Mouse (Mus musculus) adrenal gland, postnatal 14 days (tissue): Measurements from ENCODE around the gene Fbn1. TPM values are rescaled to one million over a fixed set of nuclear protein-coding genes. Genes with fewer than 3 reads are reported as not detected.
A peak's percentile ranks its signal among the peaks of the same experiment; 100 is the strongest.

Experiments
- DNase-seq: peaks from one replicate; pipeline ENCODE4 v3.0.0; 2021; ENCODE audit warnings: mixed read lengths
- long read RNA-seq, 2 experiments: library from polyadenylated mRNA; stranded (forward); transcript quantifications; one replicate each; pipeline ENCODE4 v2.0.0; 2021
- total RNA-seq: library from RNA; stranded (reverse); gene quantifications from 2 replicates; pipeline ENCODE4 v1.2.3, GENCODE M21; 2021

Fbn1 gene
- 88.2 and 93.1 TPM in 2 replicates for total RNA-seq
- long read RNA-seq, experiment 1, partial matches to known transcripts, result 9 of 12 reads
- long read RNA-seq, experiment 1, other reads (novel, unspliced or antisense), result 3 of 12 reads
- long read RNA-seq, experiment 2, partial matches to known transcripts, result 4 of 12 reads
- long read RNA-seq, experiment 2, other reads (novel, unspliced or antisense), result 8 of 12 reads

DNA sequence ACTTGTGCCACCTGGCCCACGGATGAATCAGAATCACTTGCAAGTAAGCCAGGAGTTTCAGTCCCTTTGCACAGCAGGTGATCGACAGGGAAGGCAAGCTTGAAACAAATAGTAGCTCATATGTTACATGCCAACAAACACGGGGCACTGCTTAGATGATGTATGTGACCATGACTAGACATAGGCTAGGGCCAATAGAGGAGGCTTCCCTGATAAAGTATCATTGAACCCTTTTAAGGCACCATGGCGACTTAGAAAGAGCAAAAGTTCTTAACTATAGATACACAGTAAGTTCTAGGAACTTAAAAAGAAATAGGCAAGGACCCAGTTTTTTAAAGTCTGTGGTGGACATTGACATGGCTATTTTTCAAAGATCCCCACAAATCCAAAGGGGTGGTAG lies at the start of gene Fbn1:
TSS of gene Fbn1 (minus strand) at position 101 of the 400 bp plus-strand sequence.
- no peak for DNase-seq

DNA sequence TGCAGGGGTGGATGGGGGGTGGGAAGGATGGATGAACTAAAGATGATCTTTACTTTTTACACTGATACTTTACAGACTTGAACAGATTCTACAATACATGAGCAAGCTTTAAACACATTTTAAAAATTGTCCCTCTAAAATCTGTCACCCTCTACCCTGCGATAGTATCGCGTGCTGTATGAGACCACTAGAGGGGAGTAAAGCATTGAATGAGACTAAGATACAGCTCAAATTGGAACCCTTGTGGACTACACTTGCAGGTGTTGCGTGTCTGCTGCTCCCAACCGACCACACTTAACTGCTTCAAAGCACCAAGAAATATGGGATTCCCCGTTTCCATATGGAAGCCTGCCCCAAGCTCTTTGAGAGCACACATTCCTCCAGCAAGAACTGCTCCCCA lies 48.0 kb upstream of the Fbn1 start:
- DNase-seq, result no peak

DNA sequence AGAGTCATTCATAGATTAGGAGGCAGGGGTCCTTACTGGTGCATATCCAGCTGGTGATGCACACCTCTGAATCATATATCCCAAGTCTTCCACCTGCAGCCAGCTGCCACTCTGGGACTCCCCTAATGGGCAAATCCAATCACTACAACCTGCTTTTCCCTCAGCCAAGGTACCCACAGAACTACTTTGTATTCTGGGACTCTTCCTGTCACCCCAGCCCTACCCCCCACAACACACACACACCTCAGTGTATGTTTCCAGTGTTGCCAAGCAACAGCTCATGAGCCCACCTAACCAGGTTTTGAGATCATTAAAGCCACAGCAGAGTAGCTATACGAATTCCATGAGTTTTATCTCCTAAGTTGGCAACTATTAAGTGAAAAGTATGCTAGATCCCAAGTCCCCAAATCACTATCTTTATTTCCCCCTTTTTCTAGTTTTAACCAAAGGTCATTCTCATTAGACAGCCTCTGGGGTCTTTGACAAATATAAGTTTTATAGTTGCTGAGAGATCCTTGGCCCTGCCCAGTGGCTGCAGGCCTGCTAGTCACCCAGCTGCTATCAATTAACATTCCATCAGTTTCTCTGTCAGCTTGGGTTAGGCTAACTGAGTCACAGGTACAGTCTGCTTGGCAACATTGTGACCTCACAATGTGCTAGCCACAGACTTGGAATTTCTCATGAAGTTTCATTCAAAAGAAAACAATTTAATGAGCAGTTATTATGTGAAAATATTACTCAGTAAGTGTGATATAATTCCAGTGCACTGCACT lies 41.2 kb upstream of the Fbn1 start:
- DNase-seq, result no peak

DNA sequence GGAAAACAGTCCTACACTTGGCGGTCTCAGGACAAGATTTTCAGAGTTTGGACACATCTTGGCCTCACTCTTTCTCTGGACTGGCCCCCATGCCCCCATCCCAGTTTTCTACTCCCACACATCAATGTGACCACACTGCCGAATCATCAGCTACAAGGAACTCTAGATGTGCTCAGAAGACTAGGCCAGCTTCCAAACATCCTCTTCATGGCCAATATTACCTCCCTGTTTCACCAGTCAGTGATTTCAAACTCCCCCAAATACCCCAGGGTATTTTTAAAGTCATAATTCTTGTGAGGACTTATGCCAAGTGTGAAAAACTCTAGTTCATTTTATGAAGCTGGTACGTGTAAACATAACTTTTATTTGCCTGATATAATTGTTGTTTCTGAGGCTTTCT lies 37.2 kb upstream of the Fbn1 start:
- no peak for DNase-seq

DNA sequence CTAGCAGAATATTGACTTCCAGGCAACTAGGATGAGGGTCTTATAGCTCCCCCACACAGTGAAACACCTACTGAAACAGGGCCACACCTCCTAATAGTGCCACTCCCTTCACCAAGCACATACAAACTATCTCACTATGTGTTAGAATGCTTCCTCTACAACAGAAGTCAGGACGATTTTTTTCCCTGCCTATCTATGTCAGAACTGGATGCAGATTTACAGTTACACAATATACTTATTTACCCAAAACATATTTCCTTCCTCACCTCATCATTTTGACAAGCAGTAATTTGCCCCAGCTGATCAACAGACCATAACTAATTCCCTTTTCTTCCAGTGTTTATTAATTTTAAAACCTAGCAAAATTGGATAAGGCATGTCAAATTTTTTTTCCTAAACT lies 35.9 kb upstream of the Fbn1 start:
- no peak for DNase-seq

DNA sequence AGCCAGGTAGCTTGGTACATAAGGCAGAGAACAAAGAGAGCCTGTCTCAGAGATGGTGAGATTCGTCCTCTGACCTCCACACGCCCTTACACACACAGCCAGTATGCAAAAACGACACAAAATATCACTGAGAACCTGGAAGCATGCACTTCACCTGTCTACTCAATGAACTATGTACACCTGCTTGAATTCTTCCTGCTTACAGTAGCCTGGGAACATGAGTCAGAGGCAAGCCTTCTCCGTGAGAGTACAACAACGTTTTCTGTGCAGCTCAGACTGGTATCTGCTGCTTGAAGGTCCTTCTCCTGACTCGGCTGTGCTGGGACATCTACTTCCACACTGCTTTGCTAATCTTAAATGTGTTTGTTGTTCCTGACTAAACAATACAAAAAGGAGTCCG lies 33.7 kb upstream of the Fbn1 start:
- DNase-seq, result no peak

DNA sequence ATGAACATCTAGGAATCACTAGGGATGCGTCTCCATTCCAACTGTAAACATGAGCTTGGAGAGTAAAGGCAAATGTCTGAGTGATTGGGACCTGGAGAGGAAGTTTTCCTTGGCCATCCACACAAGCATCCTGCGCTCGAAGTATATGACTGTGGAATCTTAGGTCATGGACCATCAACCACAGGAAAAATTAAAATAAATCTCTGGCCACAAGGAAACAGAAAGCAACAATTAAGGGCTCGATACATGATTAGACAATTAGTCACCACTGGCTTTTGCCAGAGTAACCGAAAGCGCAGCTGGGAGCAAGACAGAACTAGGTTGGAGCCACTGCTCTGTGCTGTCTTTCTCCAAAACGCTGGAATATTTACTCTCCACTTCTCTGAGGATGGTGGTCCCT lies 32.8 kb upstream of the Fbn1 start:
- DNase-seq, result no peak

DNA sequence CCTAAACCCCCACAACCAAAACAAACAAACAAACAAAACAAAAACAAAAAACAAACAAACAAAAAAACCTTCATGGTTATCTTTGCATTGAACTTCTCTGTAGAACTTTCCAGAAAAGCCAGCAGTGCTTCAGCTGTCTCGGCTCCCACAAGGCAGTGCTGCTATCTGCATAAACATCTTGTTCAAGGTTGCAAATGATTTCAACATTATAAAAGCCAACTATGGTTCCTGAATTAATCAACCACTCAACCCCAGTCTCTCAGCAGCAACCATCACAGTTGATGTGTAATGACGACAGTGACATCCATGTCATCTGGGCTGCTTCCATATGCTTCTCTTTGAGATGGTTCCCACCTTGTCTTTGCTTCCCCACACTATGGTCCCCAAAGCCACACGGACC lies 31.8 kb upstream of the Fbn1 start:
- DNase-seq, result no peak

DNA sequence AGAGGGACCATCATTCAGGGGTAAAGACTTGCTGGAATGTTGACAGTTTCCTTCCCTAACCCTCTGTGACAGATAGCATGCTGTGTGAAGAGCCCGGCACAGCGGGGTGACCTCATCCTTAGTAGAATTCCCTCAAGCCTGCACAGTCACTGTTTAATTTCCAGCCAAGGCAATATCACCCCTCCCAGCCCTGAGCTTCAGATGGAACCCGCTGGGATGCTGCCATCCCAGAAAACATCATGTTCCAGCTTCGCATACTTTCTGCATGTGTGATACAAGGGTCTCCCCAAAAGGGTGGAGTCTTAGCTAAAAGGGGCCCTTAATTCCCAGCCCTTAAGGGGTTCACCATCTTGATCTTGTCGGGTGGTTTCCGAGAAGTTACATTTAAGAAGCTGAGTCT lies 22.9 kb upstream of the Fbn1 start:
- peak; percentile 7 for DNase-seq

DNA sequence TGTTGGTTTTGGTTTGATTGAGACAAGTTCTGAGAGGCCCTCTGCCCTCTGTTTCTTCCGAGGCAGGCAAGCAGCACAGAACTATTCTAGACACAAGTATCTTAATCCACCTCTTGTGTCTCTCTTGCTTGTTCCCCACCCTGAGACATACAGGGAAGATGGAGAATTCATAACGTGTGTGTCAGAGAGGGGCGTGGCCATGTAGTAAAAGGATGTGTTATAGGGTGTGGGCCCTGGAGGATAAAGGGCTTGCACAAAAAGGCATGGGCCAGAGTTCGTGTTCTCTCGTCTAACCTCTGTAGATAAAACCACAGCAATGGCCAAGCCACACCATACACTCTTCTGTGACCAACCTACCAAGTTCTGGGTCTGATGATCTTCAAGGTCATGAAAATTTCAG lies 18.8 kb upstream of the Fbn1 start:
- no peak for DNase-seq

DNA sequence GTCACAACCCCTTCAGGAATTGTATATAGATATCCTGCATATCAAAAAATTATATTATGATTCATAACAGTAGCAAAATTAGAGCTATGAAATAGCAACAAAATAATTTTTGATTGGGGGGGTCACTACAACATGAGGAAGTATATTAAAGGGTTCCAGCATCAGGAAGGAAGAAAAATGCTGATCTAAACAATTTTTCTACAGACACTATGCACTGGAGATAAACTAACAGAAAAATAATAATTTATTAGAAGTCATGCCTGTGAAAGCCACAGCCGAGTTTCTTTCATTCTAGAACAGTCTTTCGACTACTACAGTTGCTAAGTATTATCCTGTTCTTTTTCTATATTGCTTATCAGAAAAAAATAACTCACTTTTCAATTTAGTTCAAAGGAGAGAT lies 17.7 kb upstream of the Fbn1 start:
- DNase-seq, result no peak

DNA sequence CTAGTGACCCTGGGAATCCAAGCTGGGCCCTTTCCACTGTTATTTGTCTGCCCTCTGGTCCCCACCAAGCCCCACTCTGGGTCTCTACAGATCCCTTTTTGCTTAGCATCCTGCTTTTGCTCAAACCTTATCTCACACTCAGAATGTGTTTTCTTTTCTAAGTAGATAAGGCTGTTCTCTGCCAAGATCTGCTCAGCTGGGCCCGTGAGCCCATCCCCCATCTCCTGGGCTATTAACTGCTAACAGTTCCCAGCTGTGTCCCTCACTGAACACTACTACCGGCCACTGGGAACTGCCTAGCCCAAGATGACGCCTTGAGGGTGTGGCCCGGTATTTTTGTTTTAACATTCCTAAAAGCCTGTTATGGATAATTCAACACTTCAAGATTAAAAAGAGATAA lies 8.8 kb upstream of the Fbn1 start:
- peak; percentile 25 for DNase-seq

DNA sequence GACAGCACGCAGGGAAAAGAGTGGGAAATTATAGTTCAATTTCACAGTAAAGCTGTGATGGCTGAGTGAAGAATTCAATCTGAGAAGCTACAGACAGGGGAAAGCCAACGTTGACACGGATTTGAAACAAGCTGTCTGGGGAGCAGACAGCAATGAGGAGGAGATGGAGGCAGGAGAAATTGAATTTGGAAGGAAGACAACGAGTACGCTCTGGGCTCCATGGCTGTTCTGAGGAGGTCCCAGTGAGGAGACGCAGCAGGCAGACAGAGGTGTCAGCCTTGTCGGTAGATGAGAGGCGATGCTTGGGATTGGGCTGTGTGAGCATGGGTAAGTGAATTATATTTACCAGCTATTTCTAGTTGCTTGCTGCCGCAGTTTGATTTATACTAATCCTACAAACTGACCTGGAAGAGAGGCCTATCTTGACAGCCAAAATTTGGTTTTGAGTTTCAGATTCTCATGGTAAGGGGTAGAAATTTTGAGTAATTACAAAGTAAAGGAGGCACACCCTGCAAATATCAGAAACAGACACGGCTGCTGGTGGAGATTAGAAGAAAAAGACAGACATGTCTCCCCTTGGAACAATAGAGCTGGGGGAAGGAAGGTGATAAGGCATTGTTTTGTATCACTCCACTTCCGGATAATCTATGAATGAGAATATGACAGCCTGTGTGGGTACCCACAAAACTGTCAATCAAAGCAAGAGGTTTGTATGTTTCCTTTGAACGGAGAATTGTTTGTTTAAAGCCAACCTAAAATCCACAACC lies 7.7 kb upstream of the Fbn1 start:
- no peak for DNase-seq

DNA sequence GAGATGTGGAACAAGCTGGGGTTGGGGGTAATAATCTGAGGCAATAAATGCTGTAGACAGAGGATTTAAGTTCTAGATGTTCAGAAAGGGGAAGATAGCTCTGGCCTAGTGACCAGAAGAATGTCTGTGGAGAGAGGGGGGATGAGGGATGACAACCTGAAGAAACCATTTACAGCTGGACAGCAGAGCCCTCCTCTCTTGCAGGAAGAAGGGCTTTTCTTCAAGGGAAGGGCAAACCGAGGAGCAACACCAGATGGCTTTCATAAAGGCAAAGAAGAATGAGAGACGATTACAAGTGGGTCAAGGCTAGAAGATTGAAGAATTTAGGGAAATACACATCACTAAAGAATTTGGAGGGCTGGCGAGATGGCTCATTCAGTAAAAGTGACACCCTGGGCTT lies 6.6 kb upstream of the Fbn1 start:
- no peak for DNase-seq

DNA sequence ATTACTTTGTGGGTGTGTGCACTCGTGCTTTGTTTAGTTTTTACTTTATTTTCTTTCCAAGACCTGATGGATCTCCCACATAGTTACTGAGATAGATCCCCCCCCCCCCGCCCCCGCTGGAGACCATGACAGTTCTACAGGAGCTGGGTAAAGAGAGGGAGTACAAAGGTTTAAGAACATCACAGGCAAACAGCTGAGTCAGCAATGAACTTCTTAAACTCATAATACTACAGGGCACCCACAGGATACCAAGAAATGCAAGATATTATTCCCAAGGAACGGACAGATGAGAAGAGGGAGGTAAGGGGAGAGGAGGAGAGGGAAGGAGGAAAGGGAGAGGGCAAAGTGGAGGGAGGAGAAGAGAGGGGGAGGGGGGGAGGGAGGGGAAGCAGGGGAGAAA lies 4.8 kb upstream of the Fbn1 start:
- no peak for DNase-seq

DNA sequence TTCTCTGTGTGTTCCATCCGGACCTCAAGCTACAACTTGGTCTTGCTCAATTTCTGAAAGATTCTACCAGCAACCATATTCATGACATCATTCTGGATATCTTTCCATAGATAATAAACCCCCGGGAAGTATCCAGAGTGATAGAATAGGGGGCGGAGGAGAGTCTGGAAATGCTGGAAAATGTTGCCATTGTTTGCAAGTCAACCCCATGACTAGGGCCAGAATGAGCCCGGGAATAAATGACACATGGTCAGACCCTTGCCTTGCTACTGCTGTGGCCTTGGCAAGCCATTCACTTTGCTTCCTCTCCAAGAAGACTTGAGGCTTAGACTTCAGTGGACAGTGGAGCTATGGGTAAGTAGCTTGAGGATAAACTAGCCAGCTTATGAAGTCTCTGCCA lies 4.1 kb upstream of the Fbn1 start:
- DNase-seq, result no peak

DNA sequence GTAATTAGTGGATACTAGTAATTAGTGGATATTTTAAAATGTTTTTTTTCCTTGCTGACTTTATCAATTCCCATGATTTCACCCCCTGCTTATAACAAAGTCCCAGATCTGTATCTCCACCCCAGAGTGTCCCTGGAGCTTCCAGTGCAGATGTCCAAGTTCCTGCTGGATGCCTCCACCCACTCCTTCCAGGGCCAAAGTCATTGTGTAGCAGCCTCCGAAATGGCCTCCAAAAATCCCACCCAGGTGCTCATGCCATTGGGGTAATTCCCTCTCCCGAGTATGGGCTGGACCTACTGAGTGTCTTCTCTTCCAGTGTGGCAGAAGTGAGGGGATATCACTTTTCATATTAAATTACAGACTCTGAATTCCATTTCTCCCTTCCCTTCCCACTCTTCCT lies 3.0 kb upstream of the Fbn1 start:
- DNase-seq, result no peak

DNA sequence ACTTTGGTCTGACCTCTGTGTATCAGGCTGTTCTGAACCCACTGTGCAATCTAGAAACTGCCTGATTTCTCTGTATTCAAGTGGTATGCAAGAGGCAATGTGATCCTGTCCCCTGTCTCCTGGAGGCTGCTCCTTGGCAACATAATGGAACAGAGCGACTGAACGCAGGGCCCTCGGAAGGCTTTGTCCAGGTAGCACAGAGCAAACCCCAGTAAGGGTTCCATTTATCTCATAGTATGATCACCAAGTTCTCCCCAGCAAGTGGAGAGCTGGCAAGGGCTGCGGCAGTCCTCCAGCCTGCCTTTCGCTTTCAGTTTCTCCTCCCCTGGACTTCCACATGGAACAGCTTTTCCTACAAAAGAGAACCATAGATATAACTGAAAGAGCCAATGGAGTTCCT lies 588 bp upstream of the Fbn1 start:
- no peak for DNase-seq

DNA sequence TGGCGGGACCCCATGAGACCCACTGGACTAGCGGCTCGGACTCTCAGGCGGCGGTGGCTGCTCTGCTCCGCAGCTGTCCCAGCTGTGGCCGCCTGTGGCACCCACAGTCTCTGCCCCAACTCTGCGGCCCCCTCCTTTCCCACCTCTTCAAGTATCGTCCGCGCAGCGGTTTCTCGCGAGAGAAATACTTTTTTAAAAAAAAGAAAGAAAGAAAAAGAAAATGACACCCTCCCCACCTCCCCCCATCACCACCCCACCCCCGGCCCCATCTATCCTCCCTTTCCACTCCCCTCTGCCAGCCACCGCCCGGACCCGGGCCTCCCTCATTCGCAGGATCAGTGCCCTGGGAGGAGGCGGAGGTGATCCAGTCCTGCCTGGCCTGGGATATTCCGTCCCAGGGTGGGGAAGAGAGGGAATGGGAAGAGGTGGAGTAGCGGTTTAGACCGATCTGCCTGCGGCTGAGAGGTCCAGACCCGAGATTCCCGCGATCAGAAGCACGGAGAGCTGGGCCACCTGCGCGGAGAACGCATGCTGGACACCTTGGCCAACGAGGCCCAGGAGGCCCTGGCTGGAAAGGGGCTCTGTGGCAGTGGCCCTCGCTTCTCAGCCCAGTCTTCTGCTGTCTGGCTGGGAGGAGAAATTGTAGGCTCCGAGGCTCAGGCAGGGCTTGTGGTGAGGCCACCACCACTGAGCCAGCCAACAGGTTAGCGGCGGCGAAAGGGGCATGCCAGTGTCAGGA lies 1.3 kb downstream of the Fbn1 start:
- DNase-seq, result peak; percentile 86

DNA sequence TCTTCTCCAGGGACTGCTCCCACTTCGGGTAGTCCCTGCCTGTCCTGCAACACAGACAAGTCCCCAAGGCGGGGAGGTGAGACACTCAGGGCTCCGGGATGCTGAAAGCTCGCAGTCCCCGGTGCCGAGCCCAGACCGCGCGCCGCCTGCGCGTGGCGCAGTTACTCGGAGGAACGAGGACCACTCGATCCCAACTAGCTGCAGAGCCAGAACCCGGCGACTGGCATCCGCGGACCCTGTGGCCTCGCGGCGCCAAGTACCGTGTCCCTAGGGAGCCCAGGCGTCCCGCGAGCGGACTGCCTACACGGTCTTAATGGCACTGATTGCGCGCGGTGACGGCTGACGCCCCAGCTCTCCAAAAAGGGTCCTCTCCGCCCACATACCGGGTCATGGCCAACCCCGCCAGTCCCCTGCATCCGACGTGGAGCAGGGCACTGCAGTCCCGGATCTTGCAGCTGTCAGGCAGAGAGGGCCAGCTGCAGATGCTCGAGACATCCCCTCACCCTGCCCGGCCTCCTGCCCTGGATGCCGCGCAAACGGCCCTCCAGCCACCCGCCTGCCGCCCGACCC lies 2.0 kb downstream of the Fbn1 start:
- DNase-seq, result peak; percentile 73

DNA sequence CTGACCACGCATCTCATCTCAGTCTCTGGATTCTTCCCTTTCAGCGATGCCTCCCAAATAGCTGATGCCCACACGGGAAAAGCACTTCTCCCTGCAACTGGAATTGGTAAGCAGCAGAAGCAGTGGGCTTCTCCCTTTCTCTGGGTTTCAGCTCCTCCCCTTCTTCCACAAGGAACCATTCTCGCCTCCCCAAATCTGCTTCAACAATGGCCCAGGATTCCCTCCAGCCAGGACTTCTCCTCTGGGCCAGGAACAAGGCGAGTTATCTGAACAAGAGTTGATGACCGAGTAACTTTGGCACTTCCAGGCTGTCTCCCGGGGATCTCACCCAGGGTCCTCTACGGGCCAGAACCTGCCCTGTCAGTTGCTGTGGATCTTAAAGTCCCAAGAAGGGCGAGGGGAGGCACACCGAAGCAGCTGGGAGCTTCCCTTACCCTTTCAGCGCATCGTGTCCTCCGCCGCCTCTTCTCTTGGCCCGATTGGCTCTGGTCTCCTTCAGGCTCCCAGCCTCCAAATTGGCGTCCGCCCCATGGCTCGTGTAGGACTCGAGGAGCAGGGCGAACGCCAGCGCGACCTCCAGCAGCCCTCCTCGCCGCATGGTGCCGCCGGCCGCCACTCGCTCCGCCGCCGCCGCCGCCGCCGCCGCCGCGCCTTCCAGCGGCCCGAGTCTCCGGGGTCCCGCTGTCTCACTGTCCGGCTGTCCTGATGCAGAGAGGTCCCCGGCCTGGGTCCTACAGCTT lies 2.6 kb downstream of the Fbn1 start, which contains the start of gene Gm9913:
TSS of gene Gm9913 (plus strand) at position 84 of the 740 bp plus-strand sequence.
- peak; percentile 71 for DNase-seq

DNA sequence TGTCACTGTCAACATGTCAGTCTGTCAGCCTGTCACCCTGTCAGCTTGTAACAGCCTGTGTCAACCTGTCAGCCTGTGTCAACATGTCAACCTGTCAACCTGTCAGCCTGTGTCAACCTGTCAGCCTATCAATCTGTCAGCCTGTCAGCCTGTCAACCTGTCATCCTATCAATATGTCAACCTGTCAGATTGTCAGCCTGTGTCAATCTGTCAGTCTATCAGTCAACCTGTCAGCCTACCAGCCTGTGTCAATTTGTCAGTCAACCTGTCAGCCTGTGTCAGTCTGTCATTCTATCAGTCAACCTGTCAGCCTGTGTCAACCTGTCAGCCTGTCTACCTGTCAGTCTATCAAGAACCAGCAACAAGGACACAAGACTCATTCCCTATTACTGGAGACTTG lies 6.3 kb downstream of the Fbn1 start:
- DNase-seq, result no peak
